Mouse (Mus musculus): ENCODE measurements around the gene Aup1. TPM values are rescaled to one million over a fixed set of nuclear protein-coding genes. Genes with fewer than 3 reads are reported as not detected.

Aup1 gene
- polyA plus RNA-seq, 1 experiment from 2014 or later: 186 TPM

GRCm38 (mm10) chr6:83032769-83033191, 21.5 kb upstream of the Aup1 start:
- Histone ChIP-seq H3K27ac (replicated peaks) (no peak overlapping the region), H3K9ac (peak overlapping the region; percentile 37), H3K27me3 (peaks cover 43% of the 10 kb centered on the region), H3K36me3 (no peaks in the 10 kb centered on the region), H3K4me1 (replicated peaks) (peaks cover 21% of the 10 kb centered on the region), H3K9me3 (no peaks in the 10 kb centered on the region), H3K4me3 (peak overlapping the region; percentile 41), H3K4me2 (peak overlapping the region; percentile 79)
- peak; percentile 28; the same call in 1 of the 2 replicates for ATAC-seq (ENCODE audit: low FRiP score, low read depth)
- WGBS: under 1% methylated on average over 31 of the region's 31 CpGs

- peak within 1 kb of the TSS; percentile 50 for H3K27ac ChIP-seq (replicated peaks)
- peak within 1 kb of the TSS; percentile 37 for H3K9ac ChIP-seq
- H3K27me3 ChIP-seq: peaks cover 44% of the 10 kb centered on the region
- peak within 1 kb of the TSS; percentile 79 for H3K4me2 ChIP-seq
- H3K4me1 ChIP-seq (replicated peaks): peaks cover 27% of the 10 kb centered on the region
- no peaks in the 10 kb centered on the region for H3K36me3 ChIP-seq
- WGBS: under 1% methylated on average over 51 of the region's 51 CpGs
- H3K9me3 ChIP-seq: no peaks in the 10 kb centered on the region
- peak; percentile 62 for ATAC-seq (ENCODE audit: low FRiP score, low read depth)
- peak within 1 kb of the TSS; percentile 41 for H3K4me3 ChIP-seq
Observed at GRCm38 (mm10) chr6:83033249-83034185, 20.8 kb upstream of the Aup1 start, which contains the start of the genes Dok1 and Loxl3. Gene Dok1, minus strand, starts transcription at chr6:83033471. Gene Loxl3, plus strand, starts transcription at chr6:83034173.

GRCm38 (mm10) chr6:83034463-83035055, 19.8 kb upstream of the Aup1 start:
- peaks cover 44% of the 10 kb centered on the region for H3K27me3 ChIP-seq
- no peaks in the 10 kb centered on the region for H3K9me3 ChIP-seq
- peak overlapping the region; percentile 41 for H3K4me3 ChIP-seq
- 20% methylated on average over 5 of the region's 5 CpGs for WGBS
- peak overlapping the region; percentile 50; the same call in 1 of the 2 replicates for H3K27ac ChIP-seq (replicated peaks)
- H3K9ac ChIP-seq: peak overlapping the region; percentile 21; the same call in 1 of the 2 replicates
- H3K4me1 ChIP-seq (replicated peaks): peaks cover 31% of the 10 kb centered on the region
- peak overlapping the region; percentile 79 for H3K4me2 ChIP-seq
- no peak for ATAC-seq (ENCODE audit: low FRiP score, low read depth)
- no peaks in the 10 kb centered on the region for H3K36me3 ChIP-seq

GRCm38 (mm10) chr6:83037188-83037587, 17.1 kb upstream of the Aup1 start:
- Histone ChIP-seq H3K9ac (no peak overlapping the region), H3K36me3 (no peaks in the 10 kb centered on the region), H3K4me1 (replicated peaks) (peaks cover 29% of the 10 kb centered on the region), H3K27ac (replicated peaks) (no peak overlapping the region), H3K4me3 (no peak overlapping the region), H3K4me2 (no peak overlapping the region), H3K9me3 (no peaks in the 10 kb centered on the region), H3K27me3 (peaks cover 21% of the 10 kb centered on the region)
- ATAC-seq (ENCODE audit: low FRiP score, low read depth): no peak
- 83% methylated on average over 8 of the region's 8 CpGs for WGBS

GRCm38 (mm10) chr6:83038496-83039012, 15.8 kb upstream of the Aup1 start:
- Histone ChIP-seq H3K4me3 (peak overlapping the region; percentile 34), H3K4me1 (replicated peaks) (peaks cover 16% of the 10 kb centered on the region), H3K9me3 (no peaks in the 10 kb centered on the region), H3K27me3 (peaks cover 19% of the 10 kb centered on the region), H3K9ac (peak overlapping the region; percentile 21; the same call in 1 of the 2 replicates), H3K4me2 (peak overlapping the region; percentile 68), H3K27ac (replicated peaks) (no peak overlapping the region), H3K36me3 (no peaks in the 10 kb centered on the region)
- peak; percentile 65 for ATAC-seq (ENCODE audit: low FRiP score, low read depth)
- 11% methylated on average over 24 of the region's 24 CpGs for WGBS

- ATAC-seq (ENCODE audit: low FRiP score, low read depth): no peak
- no peaks in the 10 kb centered on the region for H3K36me3 ChIP-seq
- WGBS: 70% methylated on average over 5 of the region's 5 CpGs
Observed at GRCm38 (mm10) chr6:83040601-83041000, 13.7 kb upstream of the Aup1 start.

GRCm38 (mm10) chr6:83043561-83043960, 10.8 kb upstream of the Aup1 start:
- no peaks in the 10 kb centered on the region for H3K27me3 ChIP-seq
- H3K36me3 ChIP-seq: no peaks in the 10 kb centered on the region
- ATAC-seq (ENCODE audit: low FRiP score, low read depth): no peak
- 68% methylated on average over 6 of the region's 6 CpGs for WGBS
- H3K9me3 ChIP-seq: no peaks in the 10 kb centered on the region
- no peak overlapping the region for H3K4me2 ChIP-seq
- H3K4me3 ChIP-seq: no peak overlapping the region
- H3K27ac ChIP-seq (replicated peaks): no peak overlapping the region
- peaks cover 4% of the 10 kb centered on the region for H3K4me1 ChIP-seq (replicated peaks)
- H3K9ac ChIP-seq: no peak overlapping the region

More at GRCm38 (mm10) chr6:83040601-83041000, 13.7 kb upstream of the Aup1 start:
- Histone ChIP-seq H3K4me2 (no peak overlapping the region), H3K4me3 (no peak overlapping the region), H3K27ac (replicated peaks) (no peak overlapping the region), H3K27me3 (0 out of 2 replicates have a peak, but pooled peaks cover 5% of the 10 kb centered on the region), H3K9ac (no peak overlapping the region), H3K9me3 (no peaks in the 10 kb centered on the region), H3K4me1 (replicated peaks) (peaks cover 10% of the 10 kb centered on the region)

- Histone ChIP-seq H3K27ac (replicated peaks) (no peak overlapping the region), H3K36me3 (no peaks in the 10 kb centered on the region), H3K4me2 (no peak overlapping the region), H3K9me3 (no peaks in the 10 kb centered on the region), H3K4me1 (replicated peaks) (no peaks in the 10 kb centered on the region; the same call in 1 of the 2 replicates), H3K4me3 (no peak overlapping the region), H3K27me3 (no peaks in the 10 kb centered on the region), H3K9ac (no peak overlapping the region)
- no peak for ATAC-seq (ENCODE audit: low FRiP score, low read depth)
- 92% methylated on average over 5 of the region's 5 CpGs for WGBS
Observed at GRCm38 (mm10) chr6:83043993-83044392, 10.3 kb upstream of the Aup1 start.

GRCm38 (mm10) chr6:83044742-83045141, 9.6 kb upstream of the Aup1 start:
- WGBS: 84% methylated on average over 9 of the region's 9 CpGs
- ATAC-seq (ENCODE audit: low FRiP score, low read depth): no peak

GRCm38 (mm10) chr6:83049367-83049766, 5.0 kb upstream of the Aup1 start:
- Histone ChIP-seq H3K9ac (no peak overlapping the region), H3K27ac (replicated peaks) (no peak overlapping the region), H3K9me3 (no peaks in the 10 kb centered on the region), H3K4me2 (no peak overlapping the region), H3K27me3 (no peaks in the 10 kb centered on the region), H3K4me3 (no peak overlapping the region), H3K36me3 (no peaks in the 10 kb centered on the region), H3K4me1 (replicated peaks) (peaks cover 17% of the 10 kb centered on the region)
- ATAC-seq (ENCODE audit: low FRiP score, low read depth): no peak
- 75% methylated on average over 10 of the region's 10 CpGs for WGBS

More at GRCm38 (mm10) chr6:83044742-83045141, 9.6 kb upstream of the Aup1 start:
- Histone ChIP-seq H3K9ac (no peak overlapping the region), H3K9me3 (no peaks in the 10 kb centered on the region), H3K27me3 (no peaks in the 10 kb centered on the region), H3K4me1 (replicated peaks) (no peaks in the 10 kb centered on the region), H3K4me3 (no peak overlapping the region), H3K27ac (replicated peaks) (no peak overlapping the region), H3K36me3 (no peaks in the 10 kb centered on the region), H3K4me2 (no peak overlapping the region)

GRCm38 (mm10) chr6:83053136-83053960, 973 bp upstream of the Aup1 start:
- H3K9ac ChIP-seq: peak overlapping the region; percentile 86
- H3K4me3 ChIP-seq: peak overlapping the region; percentile 78
- no peaks in the 10 kb centered on the region for H3K9me3 ChIP-seq
- peak overlapping the region; percentile 87 for H3K27ac ChIP-seq (replicated peaks)
- no peaks in the 10 kb centered on the region for H3K27me3 ChIP-seq
- 2% methylated on average over 26 of the region's 26 CpGs for WGBS
- peak overlapping the region; percentile 92 for H3K4me2 ChIP-seq
- ATAC-seq (ENCODE audit: low FRiP score, low read depth): no peak
- H3K36me3 ChIP-seq: peaks cover 14% of the 10 kb centered on the region
- H3K4me1 ChIP-seq (replicated peaks): peaks cover 29% of the 10 kb centered on the region
